Mouse (Mus musculus) CH12.LX (cell line): ENCODE results near the gene Ccdc28b.

Experiments
- CHD1 ChIP-seq: IDR thresholded peaks from 2 replicates; pipeline ENCODE4 v1.6.1; 2012; ENCODE audit warnings: low read depth, low read length, improper control_type of control experiment, inconsistent platforms
- CHD2 ChIP-seq: IDR thresholded peaks from 2 replicates; pipeline ENCODE4 v1.6.1; 2011; ENCODE audit warnings: low read length, improper control_type of control experiment
- CTCF ChIP-seq, 2 experiments: IDR thresholded peaks in 1 of 2; conservative IDR thresholded peaks in 1 of 2; 2 replicates each; pipeline ENCODE4 v1.5.1; 2011 to 2012; ENCODE audit warnings: low read depth in 2 of 2, low read length in 2 of 2, improper control_type of control experiment in 1 of 2, inconsistent platforms in 1 of 2, mild to moderate bottlenecking in 1 of 2, moderate library complexity in 1 of 2
- EP300 ChIP-seq: IDR thresholded peaks from 2 replicates; pipeline ENCODE4 v1.6.1; 2011; ENCODE audit warnings: low read length, improper control_type of control experiment
- MYC ChIP-seq: IDR thresholded peaks from 2 replicates; pipeline ENCODE4 v1.6.1; 2011; ENCODE audit warnings: low read depth, mild to moderate bottlenecking, improper control_type of control experiment, low read length
- POLR2A ChIP-seq: IDR thresholded peaks from 2 replicates; pipeline ENCODE4 v1.6.1; 2011; ENCODE audit warnings: low read depth, mild to moderate bottlenecking, improper control_type of control experiment, low read length

GRCm38 (mm10) chr4:129614093-129614492, 9.7 kb downstream of the Ccdc28b start, which contains the start of gene Dcdc2b:
- TF ChIP-seq CHD1 (no peak), EP300 (no peak), CTCF (conservative IDR thresholded peaks at IDR 0.05 in 1 of 2, IDR thresholded peaks at IDR 0.05 in 1 of 2; ENCODE audit: low read depth in 2 of 2, low read length in 2 of 2) (no peak), MYC (no peak), POLR2A (no peak), CHD2 (no peak)
